Mouse (Mus musculus) intestine, embryonic 15.5 days (tissue): ENCODE results near the gene Zfand2b. TPM values are rescaled to one million over a fixed set of nuclear protein-coding genes. Genes with fewer than 3 reads are reported as not detected.
A peak's percentile ranks its signal among the peaks of the same experiment; 100 is the strongest.

Source experiments
- ATAC-seq: fragments of 200-750 bp; cut with Nextera tagmentation; 2 replicates; pipeline ENCODE4 v1.8.0; 2017; ENCODE audit warnings: moderate TSS enrichment, moderate library complexity
- H3K27ac ChIP-seq: fragments of 300-500 bp; sonication (generic); 2 replicates; pipeline ENCODE4 v1.5.1; 2015; ENCODE audit warnings: mild to moderate bottlenecking, inconsistent platforms
- H3K27me3 ChIP-seq: fragments of 300-500 bp; sonication (generic); replicated peaks from 2 replicates; pipeline ENCODE4 v1.6.1; 2015; ENCODE audit warnings: inconsistent platforms
- H3K36me3 ChIP-seq: fragments of 300-500 bp; sonication (generic); 2 replicates; pipeline ENCODE4 v1.6.1; 2015; ENCODE audit warnings: inconsistent platforms
- H3K4me1 ChIP-seq: fragments of 300-500 bp; sonication (generic); replicated peaks from 2 replicates; pipeline ENCODE4 v1.6.1; 2015; ENCODE audit warnings: inconsistent platforms
- H3K4me2 ChIP-seq: fragments of 300-500 bp; sonication (generic); replicated peaks from 2 replicates; pipeline ENCODE4 v1.6.1; 2015; ENCODE audit warnings: mild to moderate bottlenecking, inconsistent platforms
- H3K4me3 ChIP-seq: fragments of 300-500 bp; sonication (generic); replicated peaks from 2 replicates; pipeline ENCODE4 v1.5.1; 2015; ENCODE audit warnings: inconsistent platforms
- H3K9ac ChIP-seq: fragments of 300-500 bp; sonication (generic); 2 replicates; pipeline ENCODE4 v1.6.1; 2015; ENCODE audit warnings: inconsistent platforms
- H3K9me3 ChIP-seq: fragments of 300-500 bp; sonication (generic); 2 replicates; pipeline ENCODE4 v1.6.1; 2016; ENCODE audit warnings: inconsistent platforms
- whole genome bisulfite sequencing: fragments of 180-500 bp; shearing (Covaris S2); methylation state at CpG from one replicate; pipeline ENCODE4 v1.1.7; 2015; 5-methylcytosine and 5-hydroxymethylcytosine counted together
- polyA plus RNA-seq: library from polyadenylated mRNA; unstranded; fragments of >200 nt; fragmentation: Nextera tagmentation; extraction: Ambion mirVana; gene quantifications from 2 replicates; pipeline ENCODE4 v1.2.1, GENCODE M21; 2015

Gene Zfand2b
- polyA plus RNA-seq, 1 experiment from 2014 or later, result 45.6 TPM

DNA sequence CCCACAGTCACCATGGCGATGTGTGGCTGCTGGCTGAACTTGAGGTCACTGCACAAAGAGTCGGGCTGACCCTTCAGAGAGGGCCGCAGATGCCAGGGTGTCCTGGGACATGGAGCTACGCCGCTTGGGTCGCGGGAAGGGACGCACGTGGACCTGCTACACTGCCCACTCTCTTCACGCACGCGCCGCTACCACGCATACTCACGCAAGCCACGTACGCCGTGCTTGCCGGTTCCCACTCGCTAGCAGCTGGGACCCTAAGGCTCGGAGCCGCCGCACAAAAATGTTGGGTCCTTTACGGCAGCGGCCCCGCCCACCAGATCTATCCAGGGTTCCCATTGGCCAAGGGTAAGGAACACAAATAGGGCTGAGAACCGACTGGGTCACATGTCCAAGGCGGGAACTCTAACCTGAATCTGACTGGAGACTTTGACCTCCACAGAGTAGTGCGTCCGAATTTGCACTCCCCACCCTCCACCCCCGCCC is 11.7 kb downstream of the Zfand2b start, which contains the start of gene Abcb6:
TSS of gene Abcb6 (minus strand) at position 288 of the 486 bp plus-strand sequence.
- H3K27me3 ChIP-seq, result no peaks in the 10 kb centered on the region
- peak within 1 kb of the TSS; percentile 42; the same call in 1 of the 2 replicates for H3K27ac ChIP-seq
- WGBS, result under 1% methylated on average over 31 of the region's 31 CpGs
- peaks cover 31% of the 10 kb centered on the region for H3K36me3 ChIP-seq
- peak within 1 kb of the TSS; percentile 95 for H3K4me2 ChIP-seq
- peak; percentile 93 for ATAC-seq
- H3K9me3 ChIP-seq, result no peaks in the 10 kb centered on the region
- H3K9ac ChIP-seq, result peak within 1 kb of the TSS; percentile 63
- H3K4me3 ChIP-seq, result peak within 1 kb of the TSS; percentile 64
- peaks cover 20% of the 10 kb centered on the region for H3K4me1 ChIP-seq

DNA sequence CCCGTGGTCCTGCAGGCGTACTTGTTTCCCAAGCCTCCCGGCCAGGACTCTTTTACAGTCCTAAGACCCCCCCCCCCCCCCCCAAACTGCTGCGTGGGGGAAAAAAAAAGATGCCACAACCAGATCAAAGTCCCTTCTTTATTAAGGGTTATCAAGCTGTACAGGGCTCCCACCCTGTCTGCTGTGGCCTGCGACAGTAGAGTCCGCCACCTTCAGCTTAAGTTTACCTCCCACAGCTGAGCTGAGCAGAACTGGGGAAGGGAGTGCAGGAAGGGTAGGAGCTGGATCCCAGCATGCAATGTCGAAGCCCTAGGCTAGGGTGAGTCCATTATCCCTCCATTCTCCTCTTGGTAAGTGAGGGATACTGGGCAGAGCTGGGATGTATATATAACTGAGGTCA is 12.3 kb downstream of the Zfand2b start:
- Histone ChIP-seq H3K9me3 (no peaks in the 10 kb centered on the region), H3K27me3 (no peaks in the 10 kb centered on the region), H3K36me3 (peaks cover 35% of the 10 kb centered on the region), H3K4me3 (peak overlapping the region; percentile 64), H3K27ac (no peak overlapping the region), H3K4me2 (peak overlapping the region; percentile 95), H3K9ac (no peak overlapping the region), H3K4me1 (peaks cover 20% of the 10 kb centered on the region)
- WGBS, result 30% methylated on average over 7 of the region's 7 CpGs
- peak; percentile 54 for ATAC-seq

DNA sequence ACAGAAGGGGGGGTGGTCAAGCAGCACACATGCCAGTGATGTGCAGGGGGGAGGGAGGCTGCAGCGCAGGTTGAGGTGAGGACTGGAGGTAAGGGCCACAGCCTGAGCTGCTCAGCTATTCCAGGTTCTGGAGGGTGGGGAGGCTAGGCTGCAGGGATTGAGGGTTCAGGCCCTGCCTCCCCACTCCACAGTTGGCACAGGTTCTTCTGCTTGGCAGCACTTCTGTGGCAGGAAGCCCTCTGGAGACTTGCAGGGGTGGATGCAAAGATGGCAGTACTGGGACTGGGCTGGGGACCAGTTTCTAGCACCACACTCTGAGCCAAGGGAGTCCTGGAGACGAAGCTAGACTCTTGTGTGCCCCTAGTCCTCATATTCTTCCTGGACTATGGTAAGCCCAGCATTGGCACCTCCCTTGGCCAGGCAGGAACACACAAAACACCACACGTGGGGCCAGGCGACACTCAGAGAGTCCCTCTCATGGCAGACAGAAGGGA is 13.0 kb downstream of the Zfand2b start:
- WGBS, result 84% methylated on average over 4 of the region's 4 CpGs
- Histone ChIP-seq H3K27me3 (no peaks in the 10 kb centered on the region), H3K9ac (no peak overlapping the region), H3K4me1 (peaks cover 20% of the 10 kb centered on the region), H3K4me2 (peak overlapping the region; percentile 95; the same call in 1 of the 2 replicates), H3K4me3 (no peak overlapping the region), H3K36me3 (peaks cover 35% of the 10 kb centered on the region), H3K9me3 (no peaks in the 10 kb centered on the region), H3K27ac (no peak overlapping the region)
- no peak for ATAC-seq

DNA sequence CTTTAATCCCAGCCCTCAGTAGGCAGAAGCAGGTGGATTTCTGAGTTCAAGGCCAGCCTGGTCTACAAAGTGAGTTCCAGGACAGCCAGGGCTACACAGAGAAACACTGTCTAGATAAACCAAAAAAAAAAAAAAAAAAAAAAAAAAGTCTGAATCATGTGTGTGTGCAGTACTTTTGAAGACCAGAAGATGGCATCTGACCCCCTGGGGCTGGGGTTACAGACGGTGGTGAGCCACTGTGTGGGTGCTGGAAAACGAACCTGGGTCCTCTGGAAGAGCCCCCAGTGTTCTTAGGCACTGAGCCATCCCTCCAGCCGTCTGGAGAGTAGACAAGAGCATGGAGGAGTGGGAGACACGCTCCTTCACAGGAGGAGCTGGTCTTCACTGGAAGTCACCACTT is 13.7 kb downstream of the Zfand2b start:
- H3K36me3 ChIP-seq, result peaks cover 40% of the 10 kb centered on the region
- H3K9ac ChIP-seq, result no peak overlapping the region
- ATAC-seq, result no peak
- H3K27ac ChIP-seq, result no peak overlapping the region
- no peak overlapping the region for H3K4me2 ChIP-seq
- no peaks in the 10 kb centered on the region for H3K9me3 ChIP-seq
- H3K4me1 ChIP-seq, result peaks cover 20% of the 10 kb centered on the region
- 81% methylated on average over 4 of the region's 4 CpGs for WGBS
- H3K4me3 ChIP-seq, result no peak overlapping the region
- no peaks in the 10 kb centered on the region for H3K27me3 ChIP-seq

DNA sequence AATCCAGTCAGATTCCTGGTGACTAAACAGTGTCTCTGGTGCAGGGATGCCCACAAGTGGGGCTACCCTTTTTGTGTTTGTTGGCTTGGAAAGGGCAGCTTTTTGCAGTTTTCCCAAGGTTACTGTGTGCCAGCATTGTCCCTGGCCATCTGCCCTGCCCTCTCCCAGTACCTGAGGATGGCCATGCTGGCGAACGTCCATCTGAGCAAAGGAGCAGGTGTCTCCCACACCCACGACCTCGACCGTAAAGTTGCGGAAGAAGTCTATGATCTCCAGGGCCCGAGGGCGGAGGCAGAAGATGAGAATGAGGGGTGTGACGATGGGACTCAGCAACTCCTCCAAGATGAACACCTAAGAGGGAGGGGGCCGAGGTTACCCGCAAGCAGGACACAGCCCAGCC is 17.0 kb downstream of the Zfand2b start:
- 89% methylated on average over 11 of the region's 11 CpGs for WGBS
- Histone ChIP-seq H3K4me2 (no peak overlapping the region), H3K4me1 (peaks cover 16% of the 10 kb centered on the region; the same call in 1 of the 2 replicates), H3K27ac (no peak overlapping the region), H3K27me3 (no peaks in the 10 kb centered on the region), H3K36me3 (peaks cover 46% of the 10 kb centered on the region), H3K9me3 (no peaks in the 10 kb centered on the region), H3K9ac (no peak overlapping the region), H3K4me3 (no peak overlapping the region)
- ATAC-seq, result no peak

GRCm38 (mm10) chr1:75187126-75187525 is 18.7 kb downstream of the Zfand2b start:
- Histone ChIP-seq H3K9ac (no peak overlapping the region), H3K36me3 (peaks cover 43% of the 10 kb centered on the region), H3K4me2 (no peak overlapping the region), H3K27ac (no peak overlapping the region), H3K4me1 (peaks cover 12% of the 10 kb centered on the region; the same call in 1 of the 2 replicates), H3K9me3 (no peaks in the 10 kb centered on the region), H3K4me3 (no peak overlapping the region), H3K27me3 (no peaks in the 10 kb centered on the region)
- no peak for ATAC-seq

- no peak overlapping the region for H3K27ac ChIP-seq
- H3K36me3 ChIP-seq, result peaks cover 35% of the 10 kb centered on the region
- no peak overlapping the region for H3K4me3 ChIP-seq
- no peaks in the 10 kb centered on the region for H3K9me3 ChIP-seq
- H3K9ac ChIP-seq, result no peak overlapping the region
- ATAC-seq, result no peak
- peaks cover 12% of the 10 kb centered on the region; the same call in 1 of the 2 replicates for H3K4me1 ChIP-seq
- H3K4me2 ChIP-seq, result no peak overlapping the region
- 89% methylated on average over 2 of the region's 2 CpGs for WGBS
- no peaks in the 10 kb centered on the region for H3K27me3 ChIP-seq
Observed at GRCm38 (mm10) chr1:75187914-75188483, 19.6 kb downstream of the Zfand2b start.

DNA sequence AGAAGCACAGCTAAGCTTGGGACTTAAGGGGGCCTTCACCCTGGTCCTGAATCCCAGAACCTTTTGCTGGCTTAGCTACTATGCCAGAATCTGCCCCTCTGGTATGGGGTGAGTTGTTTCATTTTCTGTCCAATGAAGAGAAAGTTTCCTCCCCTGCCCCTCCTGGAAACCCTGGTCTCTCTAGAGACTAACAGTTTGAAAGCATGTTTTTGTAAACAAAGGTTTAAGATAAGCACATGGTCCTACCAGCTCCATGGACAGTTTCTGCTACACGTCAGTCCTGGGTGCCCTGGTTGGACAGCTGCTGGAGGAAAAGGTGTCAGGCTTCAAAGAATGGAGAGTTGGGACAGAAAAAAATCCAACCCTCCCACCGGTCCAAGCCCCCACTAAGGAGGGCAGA is 22.1 kb downstream of the Zfand2b start:
- peaks cover 20% of the 10 kb centered on the region for H3K36me3 ChIP-seq
- H3K4me3 ChIP-seq, result peak overlapping the region; percentile 77; the same call in 1 of the 2 replicates
- H3K9ac ChIP-seq, result peak overlapping the region; percentile 83; the same call in 1 of the 2 replicates
- peaks cover 12% of the 10 kb centered on the region; the same call in 1 of the 2 replicates for H3K4me1 ChIP-seq
- H3K27ac ChIP-seq, result no peak overlapping the region
- no peaks in the 10 kb centered on the region for H3K27me3 ChIP-seq
- ATAC-seq, result no peak
- WGBS, result 33% methylated on average over 2 of the region's 2 CpGs
- H3K4me2 ChIP-seq, result peak overlapping the region; percentile 84
- H3K9me3 ChIP-seq, result no peaks in the 10 kb centered on the region

DNA sequence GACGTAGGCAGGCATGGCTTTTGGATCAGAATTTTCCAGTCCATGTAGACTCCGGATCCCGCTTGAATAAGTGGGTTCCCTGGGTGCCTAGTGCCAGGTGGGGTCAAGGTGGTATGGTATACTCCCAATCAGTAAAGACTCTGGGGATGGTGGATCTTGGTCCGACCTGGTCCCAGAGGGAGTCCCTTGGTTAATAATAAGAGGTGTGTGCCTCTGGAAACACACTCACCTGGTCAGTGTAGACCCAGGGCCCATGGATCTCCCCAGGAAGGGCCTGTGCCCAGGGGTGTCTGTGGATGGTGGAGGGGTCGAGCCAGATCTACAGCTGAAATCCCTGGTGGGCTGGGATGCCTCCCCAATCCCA is 22.8 kb downstream of the Zfand2b start:
- 46% methylated on average over 5 of the region's 5 CpGs for WGBS
- ATAC-seq, result no peak

GRCm38 (mm10) chr1:75191622-75192402 is 23.4 kb downstream of the Zfand2b start, which contains the start of the genes Ankzf1 and Atg9a:
TSS of gene Ankzf1 (plus strand) at chr1:75192151.
TSS of gene Atg9a (minus strand) at chr1:75192196.
- H3K36me3 ChIP-seq, result peaks cover 18% of the 10 kb centered on the region
- peak within 1 kb of the TSS; percentile 77 for H3K4me3 ChIP-seq
- peak within 1 kb of the TSS; percentile 83 for H3K9ac ChIP-seq
- H3K4me2 ChIP-seq, result peak within 1 kb of the TSS; percentile 84
- under 1% methylated on average over 56 of the region's 56 CpGs for WGBS
- no peaks in the 10 kb centered on the region for H3K9me3 ChIP-seq
- peak; percentile 99 for ATAC-seq
- H3K27ac ChIP-seq, result peak within 1 kb of the TSS; percentile 90
- H3K27me3 ChIP-seq, result no peaks in the 10 kb centered on the region
- peaks cover 12% of the 10 kb centered on the region; the same call in 1 of the 2 replicates for H3K4me1 ChIP-seq

More for the DNA sequence above, 22.8 kb downstream of the Zfand2b start:
- Histone ChIP-seq H3K4me3 (peak overlapping the region; percentile 77), H3K4me1 (peaks cover 12% of the 10 kb centered on the region; the same call in 1 of the 2 replicates), H3K4me2 (peak overlapping the region; percentile 84), H3K36me3 (peaks cover 18% of the 10 kb centered on the region), H3K27ac (peak overlapping the region; percentile 89), H3K27me3 (no peaks in the 10 kb centered on the region), H3K9me3 (no peaks in the 10 kb centered on the region), H3K9ac (peak overlapping the region; percentile 83)

- ATAC-seq, result peak; percentile 76
- Histone ChIP-seq H3K4me2 (peak overlapping the region; percentile 84), H3K4me1 (peaks cover 12% of the 10 kb centered on the region; the same call in 1 of the 2 replicates), H3K9me3 (no peaks in the 10 kb centered on the region), H3K4me3 (peak overlapping the region; percentile 77), H3K27ac (peak overlapping the region; percentile 90), H3K27me3 (no peaks in the 10 kb centered on the region), H3K36me3 (peaks cover 19% of the 10 kb centered on the region), H3K9ac (peak overlapping the region; percentile 74)
- WGBS, result under 1% methylated on average over 19 of the region's 19 CpGs
Observed at GRCm38 (mm10) chr1:75192452-75192851, 24.0 kb downstream of the Zfand2b start.

- H3K4me2 ChIP-seq, result no peak overlapping the region
- no peaks in the 10 kb centered on the region for H3K9me3 ChIP-seq
- H3K9ac ChIP-seq, result no peak overlapping the region
- 86% methylated on average over 1 of the region's 1 CpGs for WGBS
- H3K27me3 ChIP-seq, result no peaks in the 10 kb centered on the region
- peaks cover 35% of the 10 kb centered on the region for H3K36me3 ChIP-seq
- H3K27ac ChIP-seq, result no peak overlapping the region
- no peaks in the 10 kb centered on the region for H3K4me1 ChIP-seq
- no peak for ATAC-seq
- H3K4me3 ChIP-seq, result no peak overlapping the region
Observed at GRCm38 (mm10) chr1:75201236-75201635, 32.8 kb downstream of the Zfand2b start.
